Mouse (Mus musculus) neural tube, postnatal 0 days (tissue): ENCODE measurements around the gene Chchd10. TPM values are rescaled to one million over a fixed set of nuclear protein-coding genes. Genes with fewer than 3 reads are reported as not detected.

Experiments
- polyA plus RNA-seq: library from polyadenylated mRNA; unstranded; fragments of >200 nt; fragmentation: Nextera tagmentation; extraction: Ambion mirVana; gene quantifications from 2 replicates; pipeline ENCODE4 v1.2.1, GENCODE M21; 2015

The Chchd10 gene
- polyA plus RNA-seq: 372 and 376 TPM in 2 replicates

DNA sequence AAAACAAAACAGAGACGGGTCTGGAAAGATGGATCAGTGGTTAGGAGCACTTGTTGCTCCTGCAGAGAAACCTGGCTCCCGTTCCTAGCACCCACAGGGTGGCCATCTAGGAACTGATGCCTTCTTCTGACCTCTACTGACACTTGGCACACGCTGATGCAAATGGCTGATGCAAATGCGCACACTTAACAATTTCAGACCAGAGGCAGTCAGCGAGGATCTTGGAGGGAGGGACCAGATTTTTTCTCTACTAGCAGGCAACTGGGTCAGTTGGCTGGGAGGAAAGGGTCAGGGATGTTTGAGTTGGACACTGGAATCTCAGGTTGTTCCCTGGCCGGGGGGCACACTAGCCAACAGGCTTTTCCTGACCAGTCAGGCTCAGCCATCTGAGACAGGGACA lies at the start of gene Chchd10:
Gene Chchd10, plus strand, starts transcription at position 240 of the 400 bp plus-strand sequence.

GRCm38 (mm10) chr10:75893089-75893750 lies 39.7 kb upstream of the Chchd10 start, which contains the start of gene Derl3:
Derl3 (plus strand) TSS chr10:75893413.

DNA sequence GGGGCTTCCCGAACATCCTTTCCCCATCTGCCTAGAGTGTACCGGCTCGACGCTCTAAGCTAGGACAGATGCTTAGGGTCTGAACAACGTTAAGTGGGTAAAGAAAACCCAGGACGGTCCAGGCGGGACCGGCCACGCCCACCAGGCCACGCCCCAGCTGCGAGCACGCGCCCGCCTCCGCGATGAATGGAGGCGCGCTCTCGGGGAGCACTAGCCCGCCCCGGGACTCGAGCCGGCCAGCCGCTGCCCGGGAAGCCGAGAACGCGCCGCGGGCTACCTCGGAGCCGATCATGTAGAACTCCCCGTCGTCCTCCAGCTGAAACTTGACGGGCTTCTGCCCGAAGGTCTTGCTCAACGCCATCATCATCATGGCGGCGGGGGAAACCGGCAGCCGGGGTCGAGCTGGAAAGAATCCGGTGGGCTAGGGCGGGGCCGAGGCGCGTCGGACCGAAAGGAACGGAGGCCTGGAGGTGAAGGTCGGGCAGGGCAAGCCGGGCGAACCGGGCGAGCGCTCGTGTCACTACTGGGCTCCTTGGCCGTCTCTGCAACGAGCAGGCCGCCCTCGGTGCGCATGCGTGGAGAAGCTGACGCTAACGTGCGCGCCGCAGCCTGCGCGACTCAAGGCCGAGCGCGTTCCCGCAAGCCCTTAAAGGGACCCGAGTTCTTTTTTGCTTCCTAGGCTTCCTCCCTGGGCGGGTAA lies 11.8 kb upstream of the Chchd10 start, which contains the start of gene Smarcb1:
Gene Smarcb1, minus strand, starts transcription at position 592 of the 700 bp plus-strand sequence.

DNA sequence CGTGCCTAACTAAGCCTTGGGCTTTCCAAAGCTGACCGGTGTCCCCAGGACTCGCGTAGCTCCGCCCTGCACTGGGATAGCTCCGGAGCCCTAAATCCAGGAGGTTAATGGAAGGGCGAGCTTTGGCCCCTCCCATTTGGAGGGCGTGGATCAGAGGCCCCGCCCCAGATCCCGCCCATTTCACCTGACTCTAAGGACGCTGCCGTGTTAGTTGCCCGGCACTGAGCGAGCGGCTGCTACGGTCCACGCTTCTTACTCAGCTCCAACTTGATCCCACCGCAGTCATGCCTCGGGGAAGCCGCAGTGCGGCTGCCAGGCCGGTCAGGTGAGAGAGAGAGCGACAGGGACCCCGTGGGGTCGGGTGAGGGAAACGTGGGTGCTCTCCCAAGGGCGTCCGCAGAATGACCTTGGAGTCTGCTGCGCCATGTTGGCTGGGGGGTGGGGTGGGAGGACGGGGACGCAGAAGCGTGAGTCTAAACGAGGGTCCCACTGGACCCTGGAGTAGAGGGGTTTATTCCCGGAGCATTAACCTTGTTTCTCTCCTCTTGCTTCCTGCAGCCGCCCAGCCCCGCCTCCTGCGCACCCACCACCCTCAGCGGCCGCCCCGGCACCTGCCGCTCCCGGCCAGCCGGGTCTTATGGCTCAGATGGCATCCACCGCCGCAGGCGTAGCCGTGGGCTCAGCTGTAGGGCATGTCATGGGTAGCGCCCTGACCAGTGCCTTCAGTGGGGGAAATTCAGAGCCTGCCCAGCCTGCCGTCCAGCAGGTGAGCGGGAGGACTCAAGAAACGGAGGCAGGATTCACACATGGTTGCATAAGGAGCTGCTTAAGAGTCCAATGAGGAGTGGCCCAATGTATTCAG lies 3.0 kb downstream of the Chchd10 start, which contains the start of gene Mmp11:
Gene Mmp11, minus strand, starts transcription at position 817 of the 862 bp plus-strand sequence.

DNA sequence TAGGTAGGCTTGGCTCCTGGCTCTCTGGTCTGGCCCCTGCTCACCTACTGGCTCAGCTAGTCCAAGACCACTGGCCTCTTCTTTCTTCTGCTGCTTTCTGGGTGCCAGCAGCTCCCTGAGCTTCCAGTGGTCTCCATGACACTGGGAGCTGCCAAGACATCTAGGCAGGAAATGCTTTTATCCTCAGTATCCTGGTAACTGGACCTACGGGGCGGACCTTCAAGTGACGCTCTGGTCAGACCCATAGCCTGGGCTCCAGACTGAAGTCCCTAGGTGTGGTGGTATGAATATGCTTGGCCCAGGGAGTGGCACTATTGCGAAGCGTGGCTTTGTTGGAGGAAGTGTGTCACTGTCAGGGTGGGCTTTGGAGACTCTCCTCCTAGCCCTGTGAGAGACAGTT lies 7.6 kb downstream of the Chchd10 start, which contains the start of gene Gm867:
Gene Gm867, minus strand, starts transcription at position 153 of the 400 bp plus-strand sequence.

DNA sequence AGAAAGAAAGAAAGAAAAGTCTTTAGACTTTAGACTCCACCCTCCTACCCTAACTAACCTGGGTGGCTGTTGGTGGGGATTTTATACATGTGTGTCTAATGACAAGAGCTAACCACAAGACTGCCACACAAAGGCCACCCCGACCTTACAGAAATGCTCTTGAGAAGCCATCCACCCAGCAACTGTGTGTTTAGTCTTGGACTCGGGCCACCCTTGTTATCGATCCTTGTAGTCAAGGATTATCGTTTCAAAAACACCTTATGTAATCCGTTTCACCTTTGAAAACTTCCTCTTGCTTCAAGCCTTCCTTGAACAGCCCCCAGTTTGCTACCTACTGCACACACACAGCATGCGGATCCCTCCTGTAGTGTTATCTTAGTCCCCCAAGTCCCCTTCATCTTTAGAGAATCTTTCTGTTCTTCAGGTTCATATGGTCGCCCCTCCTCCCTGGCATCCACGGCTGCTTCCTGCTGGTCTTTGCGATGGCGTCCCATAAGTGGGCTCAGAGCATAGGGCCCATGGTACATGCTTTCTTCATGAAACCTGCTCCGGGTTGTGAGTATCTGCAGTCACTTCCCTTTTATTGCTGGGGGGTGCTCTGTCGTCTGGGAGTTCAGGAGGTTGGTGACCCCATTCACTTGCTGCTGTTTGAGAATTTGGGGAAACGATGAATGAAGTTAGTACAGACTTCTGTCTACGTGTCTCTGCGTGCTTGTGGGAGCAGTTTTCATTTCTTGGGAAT lies 10.0 kb downstream of the Chchd10 start, which contains the start of gene Vpreb3:
Gene Vpreb3, plus strand, starts transcription at position 322 of the 742 bp plus-strand sequence.

GRCm38 (mm10) chr10:75954381-75954811 lies 21.5 kb downstream of the Chchd10 start, which contains the start of gene Gm5134:
Gm5134 (plus strand) TSS chr10:75954514.

Other genes starting within 250 kb of the Chchd10 start
- gene Cabin1, start 168.8 kb upstream of the Chchd10 start, polyA plus RNA-seq: 28.6 and 30.3 TPM in 2 replicates
- gene Ddt, start 159.7 kb upstream of the Chchd10 start, polyA plus RNA-seq: 128 and 167 TPM in 2 replicates
- gene Gm20441, start 152.2 kb upstream of the Chchd10 start, polyA plus RNA-seq: not detected in 2 replicates
- gene Gstt3, start 151.7 kb upstream of the Chchd10 start, polyA plus RNA-seq: 2.0 and 2.7 TPM in 2 replicates
- gene Gstt1, start 134.5 kb upstream of the Chchd10 start, polyA plus RNA-seq: 20.0 and 24.8 TPM in 2 replicates
- not detected in 2 replicates for gene Gstt4, start 110.6 kb upstream of the Chchd10 start, polyA plus RNA-seq
- gene Gstt2, start 95.7 kb upstream of the Chchd10 start, polyA plus RNA-seq: 9.0 and 9.8 TPM in 2 replicates
- gene Mif, start 72.9 kb upstream of the Chchd10 start, polyA plus RNA-seq: 1,854 and 1,938 TPM in 2 replicates
- gene Derl3, start 39.7 kb upstream of the Chchd10 start, polyA plus RNA-seq: 0.65 and 1.5 TPM in 2 replicates
- 176 and 183 TPM in 2 replicates for gene Smarcb1, start 11.5 kb upstream of the Chchd10 start, polyA plus RNA-seq
- 10.3 and 10.5 TPM in 2 replicates for gene Mmp11, start 3.4 kb downstream of the Chchd10 start, polyA plus RNA-seq
- gene Gm867, start 7.5 kb downstream of the Chchd10 start, polyA plus RNA-seq: 1.7 and 2.3 TPM in 2 replicates
- gene Vpreb3, start 9.9 kb downstream of the Chchd10 start, polyA plus RNA-seq: 1.5 TPM in 1 of 2 replicates, not detected in the other
- not detected in 2 replicates for gene Gm5134, start 21.4 kb downstream of the Chchd10 start, polyA plus RNA-seq
- gene Zfp280b, start 99.5 kb downstream of the Chchd10 start, polyA plus RNA-seq: 7.8 and 10.4 TPM in 2 replicates
- not detected in 2 replicates for gene Slc5a4b, start 177.8 kb downstream of the Chchd10 start, polyA plus RNA-seq
- gene Slc5a4a, start 214.3 kb downstream of the Chchd10 start, polyA plus RNA-seq: 0.14 TPM in 1 of 2 replicates, not detected in the other